Mouse (Mus musculus): ENCODE measurements at regions not wholly inside any gene's neighbourhood (a gene's known extent, or its start where the extent isn't known, plus 50 kb on each side); places are given as distances from the start of the nearest gene placed in this dataset.

DNA sequence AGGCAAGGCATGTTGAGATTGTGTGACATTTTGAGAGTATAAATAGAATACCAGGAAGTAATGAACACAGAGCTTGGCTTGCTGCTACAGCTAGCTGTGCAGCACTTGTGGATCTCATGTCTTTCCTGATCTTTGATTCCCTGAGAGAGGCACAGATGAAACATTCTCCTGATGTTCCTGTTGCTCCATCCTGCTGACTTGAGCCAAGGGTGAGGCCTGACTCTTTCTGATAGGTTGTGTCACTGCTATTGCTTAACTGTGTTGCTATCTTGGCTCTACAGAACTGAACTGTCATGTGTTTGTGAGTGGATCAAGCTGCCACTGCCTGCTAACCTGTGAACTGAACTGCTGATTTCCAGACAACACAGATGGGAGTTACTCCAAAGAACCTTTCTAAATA is 344.5 kb upstream of the Robo1 start:
- no peaks in the 10 kb centered on the region for H3K27me3 ChIP-seq
- H3K4me2 ChIP-seq (replicated peaks): no peak overlapping the region
- H3K9ac ChIP-seq: no peak overlapping the region
- no peak overlapping the region for H3K4me3 ChIP-seq
- H3K36me3 ChIP-seq: no peaks in the 10 kb centered on the region
- H3K27ac ChIP-seq: no peak overlapping the region
- no peaks in the 10 kb centered on the region for H3K9me3 ChIP-seq
- no peak for ATAC-seq (ENCODE audit: insufficient number of reproducible peaks, insufficient read depth, low FRiP score, low TSS enrichment)
- H3K4me1 ChIP-seq: no peaks in the 10 kb centered on the region

DNA sequence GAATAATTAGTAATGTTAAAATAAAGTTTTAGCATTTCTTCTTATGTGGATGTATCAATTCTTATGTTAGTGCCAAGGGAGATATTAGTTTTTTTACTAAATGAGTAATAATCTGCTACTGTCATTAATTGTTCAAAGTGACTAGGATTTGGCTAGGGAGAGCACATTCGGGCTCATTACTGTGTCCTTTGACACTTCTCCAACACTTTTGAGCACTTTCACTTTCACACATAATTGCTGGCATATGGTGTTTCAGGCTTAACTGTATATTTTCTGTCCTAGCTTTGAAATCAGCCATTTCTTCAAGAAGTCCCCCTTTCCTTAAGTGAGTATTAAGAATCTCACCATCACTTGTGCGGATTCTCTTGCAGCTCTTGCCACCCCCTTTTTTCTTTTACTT is 334.3 kb upstream of the Robo1 start:
- 62% methylated on average over 2 of the region's 2 CpGs for WGBS
- no peaks in the 10 kb centered on the region for H3K36me3 ChIP-seq
- no peaks in the 10 kb centered on the region for H3K9me3 ChIP-seq
- no peak overlapping the region for H3K27ac ChIP-seq
- H3K4me2 ChIP-seq (replicated peaks): no peak overlapping the region
- ATAC-seq (ENCODE audit: insufficient number of reproducible peaks, insufficient read depth, low FRiP score, low TSS enrichment): no peak
- H3K27me3 ChIP-seq: no peaks in the 10 kb centered on the region
- no peaks in the 10 kb centered on the region for H3K4me1 ChIP-seq
- H3K4me3 ChIP-seq: no peak overlapping the region
- no peak overlapping the region for H3K9ac ChIP-seq

DNA sequence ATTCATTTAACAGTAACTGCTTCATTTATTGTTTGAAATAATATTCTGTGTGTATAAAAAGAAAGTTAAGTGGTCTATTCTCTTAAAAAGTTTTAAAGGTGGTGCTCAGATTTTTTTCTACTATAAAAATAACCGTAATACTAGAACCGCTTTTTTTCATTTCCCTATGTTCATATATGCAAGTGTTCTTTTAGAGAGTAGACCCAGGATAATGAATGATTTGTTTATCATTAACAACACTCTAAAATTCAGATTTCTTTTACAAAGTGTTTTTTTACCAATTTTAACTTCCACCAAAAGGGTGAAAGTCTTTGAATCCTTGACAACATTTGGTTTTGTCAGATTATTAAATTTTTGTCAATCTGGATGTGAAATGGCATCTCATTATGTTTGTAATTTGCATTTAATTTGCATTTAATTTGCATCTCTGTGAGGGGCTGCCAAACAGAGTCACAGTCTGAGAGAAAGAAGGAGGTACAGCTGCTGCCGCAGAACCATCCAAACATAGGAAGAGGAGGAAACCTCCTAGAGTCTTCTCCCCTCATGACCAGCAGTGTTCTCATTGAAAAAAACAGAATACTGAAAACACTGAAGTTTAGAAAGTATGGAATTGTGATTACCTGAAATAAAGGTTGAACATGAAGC is 310.4 kb upstream of the Robo1 start:
- ATAC-seq (ENCODE audit: insufficient number of reproducible peaks, insufficient read depth, low FRiP score, low TSS enrichment): no peak
- no peaks in the 10 kb centered on the region for H3K27me3 ChIP-seq
- H3K27ac ChIP-seq: no peak overlapping the region
- H3K9me3 ChIP-seq: no peaks in the 10 kb centered on the region
- WGBS: 96% methylated on average over 3 of the region's 3 CpGs
- no peaks in the 10 kb centered on the region for H3K36me3 ChIP-seq
- H3K4me1 ChIP-seq: no peaks in the 10 kb centered on the region
- no peak overlapping the region for H3K4me2 ChIP-seq (replicated peaks)
- H3K4me3 ChIP-seq: no peak overlapping the region
- H3K9ac ChIP-seq: no peak overlapping the region

DNA sequence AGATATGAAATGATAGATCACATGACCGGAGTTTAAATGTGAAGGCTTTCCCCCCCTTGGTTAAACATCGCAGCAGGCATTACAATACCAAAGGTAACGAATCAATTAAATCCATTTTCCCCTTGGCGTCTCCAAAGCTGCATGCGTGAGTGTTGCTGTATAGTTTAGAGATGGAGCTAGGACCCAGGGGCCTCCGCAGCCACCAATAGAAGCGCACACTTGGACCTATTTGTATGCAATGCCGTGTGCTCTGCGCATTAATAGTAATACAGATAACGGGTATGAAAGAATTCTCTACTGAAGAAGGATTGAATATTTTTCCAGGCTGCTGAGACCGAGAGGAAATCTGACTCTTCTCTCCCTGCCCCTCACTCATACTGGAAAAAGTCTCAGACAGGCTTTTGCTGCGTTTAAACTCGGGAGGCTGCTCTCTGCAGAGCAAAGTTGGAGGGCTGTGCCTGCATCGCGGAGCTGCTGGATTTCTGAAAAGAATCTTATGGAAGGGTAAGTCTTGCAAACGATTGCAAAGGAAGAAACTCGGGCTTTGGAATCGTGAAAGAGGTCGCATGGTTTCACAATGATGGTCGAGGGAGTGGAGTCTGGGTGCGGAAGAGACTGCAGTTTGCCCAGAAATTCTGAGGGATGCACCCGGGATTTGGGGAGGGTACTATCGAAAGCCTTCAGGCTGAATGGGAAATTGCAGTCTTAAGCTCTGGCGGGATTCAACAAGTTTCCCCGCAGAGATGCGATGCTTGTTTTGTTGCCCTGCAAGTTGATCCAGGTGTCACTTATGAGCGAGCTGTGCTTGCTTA is 280.5 kb upstream of the Robo1 start:
- H3K9me3 ChIP-seq: no peaks in the 10 kb centered on the region
- ATAC-seq (ENCODE audit: insufficient number of reproducible peaks, insufficient read depth, low FRiP score, low TSS enrichment): peak; percentile 64; the same call in 1 of the 2 replicates
- peak overlapping the region; percentile 48 for H3K4me3 ChIP-seq
- H3K27ac ChIP-seq: peak overlapping the region; percentile 57; the same call in 1 of the 2 replicates
- peak overlapping the region; percentile 80 for H3K4me2 ChIP-seq (replicated peaks)
- H3K4me1 ChIP-seq: no peaks in the 10 kb centered on the region
- 1% methylated on average over 27 of the region's 27 CpGs for WGBS
- peaks cover 6% of the 10 kb centered on the region; the same call in 1 of the 2 replicates for H3K27me3 ChIP-seq
- H3K36me3 ChIP-seq: no peaks in the 10 kb centered on the region
- peak overlapping the region; percentile 47 for H3K9ac ChIP-seq

DNA sequence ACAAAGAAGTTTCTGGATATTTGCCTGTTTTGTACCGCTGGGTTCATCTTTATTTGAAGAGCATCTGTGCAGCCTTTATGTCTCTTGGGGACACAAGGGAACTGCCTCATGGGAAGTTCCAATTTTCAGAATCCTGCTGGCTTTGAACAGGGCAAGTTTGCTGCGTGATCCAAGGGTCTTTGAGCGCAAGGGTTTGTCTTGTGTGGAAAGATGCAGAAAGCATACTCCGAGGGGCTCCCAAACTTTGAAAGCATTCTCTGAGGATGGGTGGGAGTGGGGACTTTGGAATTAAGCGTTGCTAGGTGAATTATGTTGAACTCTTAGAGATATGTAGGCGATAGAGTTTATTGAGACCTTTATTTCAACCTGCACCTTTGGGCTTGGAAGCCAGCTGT is 279.9 kb upstream of the Robo1 start:
- H3K27ac ChIP-seq: no peak overlapping the region
- WGBS: 3% methylated on average over 6 of the region's 6 CpGs
- H3K9me3 ChIP-seq: no peaks in the 10 kb centered on the region
- peak overlapping the region; percentile 48 for H3K4me3 ChIP-seq
- no peaks in the 10 kb centered on the region for H3K36me3 ChIP-seq
- peak overlapping the region; percentile 80 for H3K4me2 ChIP-seq (replicated peaks)
- no peaks in the 10 kb centered on the region for H3K4me1 ChIP-seq
- H3K27me3 ChIP-seq: peaks cover 6% of the 10 kb centered on the region; the same call in 1 of the 2 replicates
- ATAC-seq (ENCODE audit: insufficient number of reproducible peaks, insufficient read depth, low FRiP score, low TSS enrichment): no peak
- peak overlapping the region; percentile 47 for H3K9ac ChIP-seq

DNA sequence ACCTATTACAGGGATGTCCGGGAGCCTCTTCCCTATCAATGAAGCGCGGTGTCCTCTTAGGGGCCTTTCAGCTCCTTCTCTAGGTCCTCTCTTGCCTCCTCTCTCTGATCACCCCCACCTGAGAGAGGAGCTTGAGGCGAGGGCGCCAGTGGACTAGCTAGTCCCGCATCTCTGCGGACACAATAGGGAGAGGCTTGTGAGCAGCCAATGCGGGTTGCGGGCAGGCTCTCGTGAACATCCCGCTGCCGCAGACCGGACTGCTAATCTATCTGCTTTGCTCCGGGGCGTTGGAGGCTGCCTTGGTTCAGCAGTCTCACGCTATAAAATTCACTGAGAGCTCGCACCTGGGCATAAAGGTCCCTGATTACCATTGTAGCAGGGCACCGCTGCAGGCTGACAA is 279.3 kb upstream of the Robo1 start:
- peak overlapping the region; percentile 48 for H3K4me3 ChIP-seq
- no peaks in the 10 kb centered on the region for H3K36me3 ChIP-seq
- ATAC-seq (ENCODE audit: insufficient number of reproducible peaks, insufficient read depth, low FRiP score, low TSS enrichment): no peak
- peak overlapping the region; percentile 38 for H3K9ac ChIP-seq
- H3K27ac ChIP-seq: no peak overlapping the region
- H3K9me3 ChIP-seq: no peaks in the 10 kb centered on the region
- peak overlapping the region; percentile 80 for H3K4me2 ChIP-seq (replicated peaks)
- whole genome bisulfite sequencing: under 1% methylated on average over 18 of the region's 18 CpGs
- H3K4me1 ChIP-seq: no peaks in the 10 kb centered on the region
- H3K27me3 ChIP-seq: peaks cover 6% of the 10 kb centered on the region; the same call in 1 of the 2 replicates

DNA sequence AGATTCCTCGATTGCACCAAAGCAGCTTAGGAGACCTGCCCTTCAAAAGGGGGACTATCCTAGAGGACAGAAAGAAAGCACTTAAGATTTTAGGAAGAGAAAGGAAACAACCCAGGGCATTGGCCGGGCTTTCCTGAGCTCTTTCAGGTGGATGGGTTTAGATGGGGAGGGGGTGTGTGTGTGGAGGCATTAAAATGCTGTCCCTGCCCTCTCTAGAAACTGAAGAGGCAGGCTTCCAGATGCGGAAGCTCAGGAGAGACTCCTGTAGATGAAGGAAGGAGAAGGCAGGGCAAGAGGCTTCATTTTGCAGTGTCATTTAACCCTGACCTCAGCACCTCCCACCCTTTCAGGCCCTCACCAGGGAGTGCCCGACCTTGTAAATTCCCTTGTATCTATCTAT is 278.8 kb upstream of the Robo1 start:
- no peaks in the 10 kb centered on the region for H3K36me3 ChIP-seq
- peak overlapping the region; percentile 48 for H3K4me3 ChIP-seq
- H3K27me3 ChIP-seq: peaks cover 6% of the 10 kb centered on the region; the same call in 1 of the 2 replicates
- WGBS: 1% methylated on average over 4 of the region's 4 CpGs
- H3K4me2 ChIP-seq (replicated peaks): peak overlapping the region; percentile 80
- no peak; the same call in 1 of the 2 replicates for ATAC-seq (ENCODE audit: insufficient number of reproducible peaks, insufficient read depth, low FRiP score, low TSS enrichment)
- no peak overlapping the region for H3K27ac ChIP-seq
- H3K4me1 ChIP-seq: no peaks in the 10 kb centered on the region
- H3K9me3 ChIP-seq: no peaks in the 10 kb centered on the region
- peak overlapping the region; percentile 38; the same call in 1 of the 2 replicates for H3K9ac ChIP-seq

DNA sequence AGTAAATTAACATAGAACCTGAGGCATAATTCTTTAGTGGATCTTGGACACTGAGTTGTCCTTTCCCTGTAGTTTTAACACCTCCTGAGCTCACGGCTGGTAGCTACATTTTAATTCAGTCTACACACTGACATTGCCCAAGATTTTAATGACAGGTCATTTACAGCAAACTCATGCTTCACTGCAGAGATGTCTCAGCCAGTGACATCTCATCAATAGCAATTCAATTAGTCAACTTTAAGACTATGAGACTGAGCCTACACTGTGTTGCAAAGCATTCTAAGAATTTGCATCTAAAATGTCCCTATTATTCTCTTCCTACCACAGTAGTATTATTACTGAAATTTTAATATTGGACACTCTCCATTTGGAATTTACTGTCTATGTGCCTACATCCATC is 239.9 kb upstream of the Robo1 start:
- no peak for ATAC-seq (ENCODE audit: insufficient number of reproducible peaks, insufficient read depth, low FRiP score, low TSS enrichment)
- H3K4me2 ChIP-seq (replicated peaks): no peak overlapping the region
- no peaks in the 10 kb centered on the region for H3K27me3 ChIP-seq
- WGBS: 74% methylated on average over 1 of the region's 1 CpGs
- no peak overlapping the region for H3K27ac ChIP-seq
- H3K9me3 ChIP-seq: no peaks in the 10 kb centered on the region
- no peaks in the 10 kb centered on the region for H3K4me1 ChIP-seq
- no peak overlapping the region for H3K9ac ChIP-seq
- no peaks in the 10 kb centered on the region for H3K36me3 ChIP-seq
- H3K4me3 ChIP-seq: no peak overlapping the region

DNA sequence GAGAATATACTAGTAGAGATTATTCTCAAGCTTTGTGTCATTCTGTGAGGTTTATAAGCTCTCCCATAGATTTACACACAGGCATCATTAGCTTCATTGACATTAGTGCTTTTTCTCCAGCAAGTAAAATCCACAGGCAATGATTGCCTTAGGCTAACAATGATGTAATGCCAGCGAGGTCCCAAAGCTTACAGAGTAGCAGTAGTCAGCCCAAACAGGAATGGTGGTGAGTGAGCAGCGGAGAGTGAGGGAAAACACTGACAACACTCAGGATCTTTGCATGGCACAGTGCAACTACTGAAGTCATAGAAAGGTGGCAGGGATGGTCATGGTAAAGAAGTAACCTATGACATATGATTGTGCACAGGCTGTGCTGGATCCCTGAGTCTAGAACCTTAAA is 238.5 kb upstream of the Robo1 start:
- 59% methylated on average over 2 of the region's 2 CpGs for WGBS
- no peaks in the 10 kb centered on the region for H3K36me3 ChIP-seq
- ATAC-seq (ENCODE audit: insufficient number of reproducible peaks, insufficient read depth, low FRiP score, low TSS enrichment): no peak
- H3K9me3 ChIP-seq: no peaks in the 10 kb centered on the region
- no peak overlapping the region for H3K4me3 ChIP-seq
- H3K9ac ChIP-seq: no peak overlapping the region
- H3K27ac ChIP-seq: no peak overlapping the region
- H3K4me1 ChIP-seq: no peaks in the 10 kb centered on the region
- no peaks in the 10 kb centered on the region for H3K27me3 ChIP-seq
- no peak overlapping the region for H3K4me2 ChIP-seq (replicated peaks)

DNA sequence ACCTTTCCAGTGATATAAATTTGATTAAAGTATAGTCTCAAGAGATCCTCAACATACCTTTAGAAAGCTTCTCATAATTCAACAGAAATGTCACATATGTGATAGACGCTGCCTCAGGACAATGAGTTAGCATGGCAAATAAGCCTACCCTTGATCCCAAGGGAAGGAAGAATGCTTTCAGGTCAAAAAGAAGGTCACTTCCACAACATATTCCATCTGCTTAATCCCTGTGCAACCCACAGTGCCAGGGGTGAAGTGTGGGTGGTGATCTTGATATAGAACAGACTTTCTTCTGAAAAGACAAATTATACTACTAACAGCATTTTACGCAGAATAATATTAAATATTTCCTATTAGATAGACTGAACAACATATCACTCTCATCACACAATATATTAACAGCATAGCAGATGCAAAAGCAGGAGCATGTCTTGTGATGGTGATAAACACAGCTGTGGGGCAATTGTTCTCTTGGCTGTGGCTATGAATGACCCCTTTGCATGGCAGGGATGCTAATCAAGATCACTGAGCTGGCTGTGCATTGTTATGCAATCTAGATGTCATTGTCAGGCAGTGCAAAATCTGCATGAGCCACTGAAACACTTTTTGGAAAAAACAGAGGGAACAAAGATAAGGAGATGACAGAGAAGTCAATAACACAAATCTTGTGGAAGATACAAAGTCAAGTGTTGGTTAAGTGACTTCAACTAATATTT is 236.2 kb upstream of the Robo1 start:
- no peaks in the 10 kb centered on the region for H3K4me1 ChIP-seq
- WGBS: 59% methylated on average over 2 of the region's 2 CpGs
- H3K9ac ChIP-seq: no peak overlapping the region
- H3K27ac ChIP-seq: no peak overlapping the region
- ATAC-seq (ENCODE audit: insufficient number of reproducible peaks, insufficient read depth, low FRiP score, low TSS enrichment): no peak
- H3K4me3 ChIP-seq: no peak overlapping the region
- H3K9me3 ChIP-seq: no peaks in the 10 kb centered on the region
- no peak overlapping the region for H3K4me2 ChIP-seq (replicated peaks)
- no peaks in the 10 kb centered on the region for H3K27me3 ChIP-seq
- no peaks in the 10 kb centered on the region for H3K36me3 ChIP-seq

DNA sequence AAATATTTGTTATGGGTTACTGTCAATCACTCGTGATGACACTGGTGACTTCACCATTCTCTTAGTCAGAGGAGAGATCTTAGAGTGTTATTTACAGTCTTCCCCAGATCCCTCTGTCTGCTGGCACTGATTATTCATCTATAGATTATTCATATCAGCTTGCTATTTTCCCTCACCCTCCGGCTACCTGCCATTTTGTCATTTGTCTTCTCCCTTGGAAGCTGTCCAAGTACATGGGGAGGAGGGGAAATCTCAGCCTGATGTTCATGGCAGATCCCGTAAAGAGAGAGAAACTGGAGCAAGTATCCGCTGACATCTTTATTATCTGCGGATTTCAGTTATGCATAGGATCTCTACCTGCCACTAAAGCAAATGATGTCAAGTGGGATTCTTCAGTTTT is 222.9 kb upstream of the Robo1 start:
- Histone ChIP-seq H3K9ac (no peak overlapping the region), H3K4me2 (replicated peaks) (no peak overlapping the region), H3K27me3 (no peaks in the 10 kb centered on the region), H3K4me3 (no peak overlapping the region), H3K36me3 (no peaks in the 10 kb centered on the region), H3K27ac (no peak overlapping the region), H3K9me3 (no peaks in the 10 kb centered on the region), H3K4me1 (no peaks in the 10 kb centered on the region)
- ATAC-seq (ENCODE audit: insufficient number of reproducible peaks, insufficient read depth, low FRiP score, low TSS enrichment): no peak
- WGBS: 85% methylated on average over 5 of the region's 5 CpGs

DNA sequence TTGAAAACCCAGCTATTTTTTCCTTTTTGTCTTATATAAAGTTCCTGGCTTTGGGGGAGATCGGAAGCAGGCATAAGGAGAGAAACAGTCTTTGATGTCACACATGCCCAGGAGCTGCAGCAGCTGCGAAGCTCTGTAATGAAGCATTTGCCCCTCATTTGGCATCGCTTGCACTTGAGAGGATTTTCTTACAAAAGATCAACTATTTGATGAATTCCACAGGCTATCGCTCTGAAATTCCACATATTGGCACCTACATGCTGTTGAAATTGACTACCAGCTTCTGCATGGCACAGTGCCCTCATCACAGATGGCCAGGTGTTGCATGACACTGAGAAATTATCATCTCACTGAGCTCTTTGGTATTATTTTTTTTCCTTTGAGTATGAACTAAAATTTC is 220.1 kb upstream of the Robo1 start:
- Histone ChIP-seq H3K9ac (no peak overlapping the region), H3K9me3 (no peaks in the 10 kb centered on the region), H3K4me2 (replicated peaks) (no peak overlapping the region), H3K4me1 (no peaks in the 10 kb centered on the region), H3K4me3 (no peak overlapping the region), H3K27ac (no peak overlapping the region), H3K27me3 (no peaks in the 10 kb centered on the region), H3K36me3 (no peaks in the 10 kb centered on the region)
- 64% methylated on average over 4 of the region's 4 CpGs for WGBS
- no peak for ATAC-seq (ENCODE audit: insufficient number of reproducible peaks, insufficient read depth, low FRiP score, low TSS enrichment)
